Mouse (Mus musculus): Measurements from ENCODE around the gene Wnk1.

Gene Wnk1

GRCm38 (mm10) chr6:120042632-120043220 is 4.3 kb upstream of the Wnk1 start:
- no peak for DNase-seq (ENCODE audit: low read depth in 2 of 2, low spot score in 2 of 2)

DNA sequence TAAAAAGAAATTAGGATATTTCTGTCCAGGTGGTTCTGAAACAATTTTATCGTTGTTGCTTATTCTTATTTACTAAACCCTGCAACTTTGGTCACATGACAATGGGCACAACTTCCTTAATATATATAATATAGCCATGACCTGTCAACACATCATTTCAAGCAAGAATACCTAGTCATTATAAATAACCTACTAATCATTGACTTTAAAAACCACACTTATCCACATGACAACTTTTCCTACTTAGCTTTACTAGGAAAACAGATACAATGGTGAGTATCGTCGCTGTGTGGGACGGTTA is 2.0 kb upstream of the Wnk1 start:
- DNase-seq (ENCODE audit: low read depth in 2 of 2, low spot score in 2 of 2), result no peak

- DNase-seq (ENCODE audit: low read depth in 2 of 2, low spot score in 2 of 2), result peak; percentile 83 to 90
Observed at GRCm38 (mm10) chr6:120039668-120040556, 1.4 kb upstream of the Wnk1 start.

GRCm38 (mm10) chr6:120039256-120039563 is 738 bp upstream of the Wnk1 start:
- peak in 1 of 2 experiments; percentile 11 for DNase-seq (ENCODE audit: low read depth in 2 of 2, low spot score in 2 of 2)

GRCm38 (mm10) chr6:120037636-120038365 is 671 bp downstream of the Wnk1 start:
- DNase-seq (ENCODE audit: low read depth in 2 of 2, low spot score in 2 of 2), result peak; percentile 41 to 55

GRCm38 (mm10) chr6:120037004-120037635 is 1.4 kb downstream of the Wnk1 start:
- peak; percentile 70 to 75 for DNase-seq (ENCODE audit: low read depth in 2 of 2, low spot score in 2 of 2)

- DNase-seq (ENCODE audit: low read depth in 2 of 2, low spot score in 2 of 2), result no peak
Observed at GRCm38 (mm10) chr6:120024577-120024976, 13.9 kb downstream of the Wnk1 start.

- DNase-seq (ENCODE audit: low read depth in 2 of 2, low spot score in 2 of 2), result no peak
Observed at GRCm38 (mm10) chr6:120023746-120024145, 14.7 kb downstream of the Wnk1 start.

GRCm38 (mm10) chr6:120022042-120022441 is 16.4 kb downstream of the Wnk1 start:
- no peak for DNase-seq (ENCODE audit: low read depth in 2 of 2, low spot score in 2 of 2)

GRCm38 (mm10) chr6:120019697-120020096 is 18.8 kb downstream of the Wnk1 start:
- DNase-seq (ENCODE audit: low read depth in 2 of 2, low spot score in 2 of 2), result no peak

DNA sequence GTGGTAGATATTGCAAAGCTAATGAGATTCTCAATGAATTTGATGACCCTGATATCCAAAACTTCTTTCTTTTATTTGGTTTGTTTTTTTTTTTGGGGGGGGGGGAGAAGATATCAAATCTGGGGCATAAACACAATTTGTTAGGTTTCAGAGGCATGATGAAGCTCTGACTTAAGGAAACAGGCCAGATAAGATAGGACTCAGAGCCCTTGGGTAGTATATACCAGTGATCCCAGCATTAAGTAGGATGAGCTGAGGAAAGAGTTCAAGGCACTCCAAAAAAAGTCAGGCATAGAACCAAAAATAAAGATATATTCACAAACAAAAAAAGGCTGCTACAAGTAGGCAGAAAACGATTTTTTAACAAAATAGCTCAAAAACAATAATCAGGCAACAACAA is 25.3 kb downstream of the Wnk1 start:
- DNase-seq (ENCODE audit: low read depth in 2 of 2, low spot score in 2 of 2), result no peak

GRCm38 (mm10) chr6:120011440-120011839 is 27.0 kb downstream of the Wnk1 start:
- DNase-seq (ENCODE audit: low read depth in 2 of 2, low spot score in 2 of 2), result no peak

DNA sequence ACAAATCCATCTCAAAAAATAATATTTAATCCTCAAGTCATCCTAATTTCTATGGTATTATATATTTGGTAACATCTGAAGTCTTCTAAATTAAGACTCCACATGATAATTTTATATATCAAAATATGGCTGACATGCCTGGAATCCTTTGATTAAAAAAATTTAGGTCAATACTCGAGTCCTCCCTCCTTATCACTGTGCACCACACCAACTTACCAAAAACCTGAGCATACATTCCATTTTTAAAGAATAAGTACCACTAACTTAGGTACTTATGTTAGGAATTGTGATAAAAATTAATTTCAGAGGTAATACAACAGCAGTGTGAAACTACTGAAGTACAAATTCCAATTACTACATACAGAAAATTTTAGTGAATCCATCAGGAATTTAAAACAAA is 27.5 kb downstream of the Wnk1 start:
- DNase-seq (ENCODE audit: low read depth in 2 of 2, low spot score in 2 of 2), result no peak

DNA sequence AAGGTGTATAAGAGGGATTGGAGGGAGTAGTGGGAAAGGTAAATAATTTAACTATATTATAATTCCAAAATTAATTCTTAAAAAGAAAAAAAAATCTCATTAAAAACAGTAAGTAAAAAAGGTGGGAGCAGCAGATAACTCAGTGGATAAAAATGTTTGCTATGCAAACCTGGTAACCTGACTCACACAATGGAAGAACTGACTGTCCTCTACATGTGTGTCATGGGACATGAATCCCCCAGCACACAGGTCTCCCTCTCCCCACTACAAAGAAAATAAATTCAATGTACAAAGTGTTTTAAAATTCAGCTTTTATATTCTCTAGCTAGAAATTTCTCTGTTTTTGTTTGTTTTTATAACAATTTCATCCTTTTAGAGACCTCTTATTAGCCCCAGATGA is 27.9 kb downstream of the Wnk1 start:
- DNase-seq (ENCODE audit: low read depth in 2 of 2, low spot score in 2 of 2), result no peak

- peak in 1 of 2 experiments; percentile 55 for DNase-seq (ENCODE audit: low read depth in 2 of 2, low spot score in 2 of 2)
Observed at GRCm38 (mm10) chr6:120001718-120002117, 36.8 kb downstream of the Wnk1 start.

GRCm38 (mm10) chr6:119996480-119996879 is 42.0 kb downstream of the Wnk1 start:
- no peak for DNase-seq (ENCODE audit: low read depth in 2 of 2, low spot score in 2 of 2)

- DNase-seq (ENCODE audit: low read depth in 2 of 2, low spot score in 2 of 2), result no peak
Observed at GRCm38 (mm10) chr6:119924235-119925005, 114.1 kb downstream of the Wnk1 start.

GRCm38 (mm10) chr6:119922544-119922943 is 115.9 kb downstream of the Wnk1 start:
- DNase-seq (ENCODE audit: low read depth in 2 of 2, low spot score in 2 of 2), result no peak

DNA sequence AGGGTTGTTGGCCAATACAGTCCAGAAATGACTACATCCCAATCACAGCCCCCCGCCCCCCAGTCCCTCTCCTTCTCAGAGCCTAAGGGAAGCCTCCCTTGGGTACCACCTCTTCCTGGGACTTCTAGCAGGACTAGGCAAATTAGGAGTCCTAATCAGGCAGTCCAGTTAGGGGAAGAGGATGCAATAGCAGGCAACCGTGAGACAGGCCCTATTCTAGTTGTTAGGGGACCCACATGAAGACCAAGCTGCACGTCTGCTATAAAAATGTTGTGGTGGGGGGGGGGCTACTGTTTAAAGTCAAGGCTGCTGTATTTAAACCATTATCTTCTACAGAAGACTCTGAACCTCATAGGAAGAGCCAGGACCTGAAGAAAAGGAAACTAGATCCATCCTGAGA is 116.3 kb downstream of the Wnk1 start:
- DNase-seq (ENCODE audit: low read depth in 2 of 2, low spot score in 2 of 2), result no peak

DNA sequence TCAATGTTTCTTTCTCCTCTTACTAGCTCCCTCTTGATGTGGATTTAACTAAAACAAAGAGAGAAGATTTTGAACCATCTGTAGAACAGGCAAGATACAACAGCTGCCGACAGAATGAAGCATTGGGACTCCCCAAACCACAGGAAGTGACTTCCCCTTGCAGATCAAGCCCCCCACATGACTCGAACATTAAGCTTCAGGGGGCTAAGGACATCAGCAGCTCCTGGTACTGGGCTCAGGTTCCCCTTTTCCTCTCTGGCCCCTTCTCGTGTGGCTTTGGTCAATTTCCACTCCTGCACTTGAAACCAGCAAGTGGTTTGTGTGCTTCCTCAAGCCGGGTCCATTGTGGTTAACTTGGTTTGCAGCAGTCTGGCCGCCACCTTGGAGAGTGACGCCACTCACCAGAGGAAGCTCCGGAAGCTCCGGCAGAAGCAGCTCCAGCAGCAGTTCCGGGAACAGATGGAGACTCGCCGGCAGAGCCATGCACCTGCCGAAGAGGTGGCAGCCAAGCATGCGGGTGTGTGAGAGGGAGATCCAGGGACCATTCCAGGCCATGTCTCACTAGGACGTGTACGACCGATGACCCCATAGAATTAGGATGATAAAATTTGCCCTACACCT is 119.8 kb downstream of the Wnk1 start:
- peak; percentile 44 to 59 for DNase-seq (ENCODE audit: low read depth in 2 of 2, low spot score in 2 of 2)

GRCm38 (mm10) chr6:119915710-119916109 is 122.8 kb downstream of the Wnk1 start:
- DNase-seq (ENCODE audit: low read depth in 2 of 2, low spot score in 2 of 2), result no peak

Measured in CD8-positive naive resting alpha-beta T cell, adult 2 months (primary cell).